Mouse (Mus musculus) liver, embryonic 14.5 days (tissue): ENCODE measurements around the gene Mtrex. TPM values are rescaled to one million over a fixed set of nuclear protein-coding genes. Genes with fewer than 3 reads are reported as not detected.
A peak's percentile ranks its signal among the peaks of the same experiment; 100 is the strongest.

Source experiments
- ATAC-seq: fragments of 200-750 bp; cut with Nextera tagmentation; 2 replicates; pipeline ENCODE4 v1.8.0; 2017; ENCODE audit warnings: moderate number of reproducible peaks, mild to moderate bottlenecking, moderate library complexity; ENCODE audit not compliant: insufficient read depth
- DNase-seq, 3 experiments: peaks; one replicate each; pipeline ENCODE4 v3.0.0-alpha.2; 2012 to 2013; ENCODE audit warnings: low read depth in 3 of 3, low spot score in 3 of 3
- H3K27ac ChIP-seq: fragments of 300-500 bp; sonication (generic); 2 replicates; pipeline ENCODE4 v1.5.1; 2014; ENCODE audit warnings: moderate library complexity, mild to moderate bottlenecking, control low read depth, inconsistent platforms
- H3K27me3 ChIP-seq: fragments of 300-500 bp; sonication (generic); 2 replicates; pipeline ENCODE4 v1.6.1; 2014; ENCODE audit warnings: mild to moderate bottlenecking, low read length, moderate library complexity; ENCODE audit not compliant: control insufficient read depth, insufficient read depth
- H3K36me3 ChIP-seq: fragments of 300-500 bp; sonication (generic); replicated peaks from 2 replicates; pipeline ENCODE4 v1.6.1; 2014; ENCODE audit warnings: low read depth; ENCODE audit not compliant: control insufficient read depth, insufficient read depth
- H3K4me1 ChIP-seq, 2 experiments: fragments of 200-500 bp in 1 of 2; fragments of 300-500 bp in 1 of 2; sonication (generic) in 1 of 2; replicated peaks; 2 replicates each; pipeline ENCODE4 v1.6.1; 2012 to 2014; ENCODE audit warnings: antibody characterized with exemption in 1 of 2, inconsistent platforms in 1 of 2, low read length in 1 of 2; ENCODE audit not compliant: control insufficient read depth in 2 of 2, insufficient read depth in 2 of 2
- H3K4me2 ChIP-seq: fragments of 300-500 bp; sonication (generic); 2 replicates; pipeline ENCODE4 v1.6.1; 2014; ENCODE audit warnings: low read depth, mild to moderate bottlenecking, control low read depth, moderate library complexity
- H3K4me3 ChIP-seq, 2 experiments: fragments of 200-500 bp in 1 of 2; fragments of 300-500 bp in 1 of 2; sonication (generic) in 1 of 2; 2 replicates each; pipeline ENCODE4 v1.5.1; 2012 to 2014; ENCODE audit warnings: low read depth in 2 of 2, low read length in 2 of 2, mild to moderate bottlenecking in 2 of 2, control low read depth in 1 of 2, inconsistent platforms in 1 of 2, moderate library complexity in 1 of 2; ENCODE audit not compliant: insufficient read depth in 1 of 2
- H3K9ac ChIP-seq: fragments of 300-500 bp; sonication (generic); replicated peaks from 2 replicates; pipeline ENCODE4 v1.6.1; 2014; ENCODE audit warnings: mild to moderate bottlenecking, control low read depth, moderate library complexity
- H3K9me3 ChIP-seq: fragments of 300-500 bp; sonication (generic); 2 replicates; pipeline ENCODE4 v1.6.1; 2016; ENCODE audit warnings: low read length, mixed read lengths; ENCODE audit not compliant: control insufficient read depth
- CTCF ChIP-seq: IDR thresholded peaks from 2 replicates; pipeline ENCODE4 v1.5.1; 2016; ENCODE audit warnings: antibody characterized with exemption, low read depth, control low read depth
- EP300 ChIP-seq: IDR thresholded peaks from 2 replicates; pipeline ENCODE4 v1.6.1; 2016; ENCODE audit warnings: antibody characterized with exemption, low read depth
- WGBS: fragments of 180-500 bp; shearing (Covaris S2); extraction: QIAGEN DNeasy Blood & Tissue Kit; methylation state at CpG from one replicate; pipeline ENCODE4 v1.1.7; 2014; ENCODE audit not compliant: insufficient replicate concordance; 5-methylcytosine and 5-hydroxymethylcytosine counted together
- polyA plus RNA-seq, 2 experiments: library from polyadenylated mRNA; depleted of rRNA in 1 of 2; stranded (reverse) in 1 of 2; unstranded in 1 of 2; fragments of >200 nt; fragmentation: Nextera tagmentation in 1 of 2; extraction: Ambion mirVana in 1 of 2; gene quantifications; 2 replicates each; pipeline versions ENCODE4 v1.2.1 to v1.2.3; 2012 to 2014

The Mtrex gene
- polyA plus RNA-seq, 2 experiments = 18.6 to 37.7 TPM

DNA sequence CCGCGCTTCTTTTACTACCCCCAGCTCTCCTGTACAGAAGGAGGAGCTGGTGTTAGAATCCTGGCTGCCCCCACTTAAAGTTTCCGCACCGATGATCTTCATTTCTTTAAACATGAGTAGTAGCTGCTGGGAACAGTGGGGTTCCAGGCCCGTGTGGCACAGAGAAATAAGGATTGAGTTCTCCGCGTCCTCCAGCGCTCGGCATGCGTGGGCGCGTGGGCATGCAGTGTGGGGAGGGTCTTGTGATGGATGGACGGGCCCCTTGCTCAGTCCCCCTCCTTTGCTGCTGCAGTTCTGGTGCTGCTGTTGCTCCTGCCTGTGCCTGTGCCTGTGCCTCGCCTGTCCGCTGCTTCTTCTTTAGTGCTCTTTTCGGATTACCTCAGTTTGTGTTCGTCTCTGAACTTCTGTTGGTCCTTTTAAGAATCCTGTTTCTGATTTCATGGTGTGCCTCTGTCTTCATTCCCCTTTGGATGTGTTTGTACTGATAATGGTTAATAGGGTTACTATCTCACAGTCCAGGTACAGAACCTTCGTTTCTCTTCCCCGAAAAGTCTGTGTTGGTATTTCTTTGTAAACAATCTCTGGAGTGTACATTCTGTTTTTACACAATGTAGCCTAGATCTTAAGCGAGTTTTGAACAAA is 93.8 kb downstream of the Mtrex start:
- Histone ChIP-seq H3K9ac (0 out of 2 replicates have a peak overlapping the region, but pooled peaks have one; percentile 38), H3K4me1 (peaks cover 36 to 40% of the 10 kb centered on the region in 2 experiments)
- WGBS = 64% methylated on average over 20 of the region's 20 CpGs

DNA sequence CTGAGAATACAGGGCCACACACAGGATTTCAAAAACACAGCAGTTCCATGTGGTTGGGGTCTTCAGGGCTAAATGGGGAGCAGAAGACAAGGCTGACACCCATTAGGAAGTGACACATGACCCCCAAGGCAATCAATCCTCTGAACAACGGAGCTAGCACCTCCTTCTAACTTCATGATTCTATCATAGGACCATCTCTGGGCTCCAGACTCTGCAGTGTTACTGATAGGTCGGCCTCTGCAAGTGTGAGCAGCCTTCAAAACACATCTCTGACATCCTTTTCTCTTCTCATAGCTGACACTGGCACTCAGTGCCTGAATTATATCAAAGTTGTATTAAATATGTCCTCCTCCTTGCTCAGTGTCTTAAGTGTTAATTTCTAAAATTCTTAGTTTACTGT is 94.6 kb downstream of the Mtrex start:
- H3K27ac ChIP-seq = no peak overlapping the region
- H3K9me3 ChIP-seq = no peaks in the 10 kb centered on the region
- DNase-seq = no peak
- H3K4me2 ChIP-seq = no peak overlapping the region
- WGBS = 15% methylated on average over 2 of the region's 2 CpGs
- peak; percentile 40; the same call in 1 of the 2 replicates for ATAC-seq
- peaks cover 29 to 33% of the 10 kb centered on the region in 2 experiments for H3K4me1 ChIP-seq
- H3K9ac ChIP-seq = peak overlapping the region; percentile 3; the same call in 1 of the 2 replicates
- H3K4me3 ChIP-seq = no peak overlapping the region
- no peaks in the 10 kb centered on the region for H3K27me3 ChIP-seq
- TF ChIP-seq EP300 (no peak), CTCF (no peak)
- no peaks in the 10 kb centered on the region for H3K36me3 ChIP-seq

More for the DNA sequence above, 93.8 kb downstream of the Mtrex start:
- Histone ChIP-seq H3K27me3 (no peaks in the 10 kb centered on the region), H3K36me3 (no peaks in the 10 kb centered on the region), H3K4me3 (no peak overlapping the region), H3K27ac (peak overlapping the region; percentile 18; the same call in 1 of the 2 replicates), H3K9me3 (no peaks in the 10 kb centered on the region), H3K4me2 (peak overlapping the region; percentile 41)
- ATAC-seq (peak; percentile 46; the same call in 1 of the 2 replicates), DNase-seq (peak in 1 of 3 experiments; percentile 69)
- TF ChIP-seq EP300 = peak; percentile 85
- no peak for TF ChIP-seq CTCF

DNA sequence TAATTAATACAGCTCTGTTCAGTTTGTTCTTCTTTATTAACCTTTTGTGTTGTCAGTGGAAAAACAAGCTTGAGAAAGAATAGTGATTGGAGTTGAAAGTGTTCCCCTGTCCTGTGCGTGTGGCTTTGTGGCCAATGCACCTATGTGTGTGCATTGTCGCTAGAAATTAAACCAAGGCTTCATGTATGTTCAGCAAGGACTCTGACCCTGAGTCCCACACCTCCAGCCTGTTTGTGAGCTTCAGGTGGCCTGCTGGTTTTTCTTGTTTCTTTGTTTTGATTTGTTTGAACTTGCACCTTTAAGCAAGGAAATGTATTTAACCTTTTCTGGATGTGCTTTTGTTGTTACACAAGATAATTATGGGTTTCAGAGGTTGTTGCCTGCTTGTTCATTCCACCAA is 97.6 kb downstream of the Mtrex start:
- ATAC-seq (no peak), DNase-seq (no peak)
- Histone ChIP-seq H3K27me3 (no peaks in the 10 kb centered on the region), H3K9ac (no peak overlapping the region), H3K4me2 (no peak overlapping the region), H3K27ac (no peak overlapping the region), H3K9me3 (no peaks in the 10 kb centered on the region), H3K4me3 (no peak overlapping the region), H3K4me1 (peaks cover 17 to 22% of the 10 kb centered on the region in 2 experiments), H3K36me3 (no peaks in the 10 kb centered on the region)
- no peak for TF ChIP-seq CTCF
- TF ChIP-seq EP300 = no peak
- 87% methylated on average over 2 of the region's 2 CpGs for WGBS

DNA sequence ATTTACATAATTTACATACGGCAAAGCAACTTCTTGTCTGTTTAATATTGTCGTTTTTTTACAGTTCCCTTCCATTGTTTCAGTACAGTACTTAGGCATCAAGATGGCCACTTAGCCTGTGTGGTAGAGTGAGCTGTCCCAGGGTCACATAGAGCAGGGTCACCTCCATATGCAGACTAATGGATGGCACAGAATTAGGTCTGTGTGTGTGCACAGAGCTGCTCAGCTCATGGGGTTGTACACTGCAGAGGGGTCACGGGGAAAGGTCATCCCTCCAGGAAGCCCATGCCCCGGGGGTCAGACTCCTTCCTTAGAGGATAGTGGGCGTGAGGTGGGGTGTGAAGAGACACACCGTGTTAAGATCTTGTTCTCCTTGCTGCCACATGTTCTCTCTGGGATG is 101.7 kb downstream of the Mtrex start:
- H3K4me1 ChIP-seq = peaks cover 0 to 2% of the 10 kb centered on the region in 2 experiments; a peak in 1 of 4 replicates
- no peak overlapping the region for H3K27ac ChIP-seq
- 71% methylated on average over 6 of the region's 6 CpGs for WGBS
- H3K27me3 ChIP-seq = no peaks in the 10 kb centered on the region
- H3K9me3 ChIP-seq = no peaks in the 10 kb centered on the region
- H3K4me3 ChIP-seq = no peak overlapping the region
- TF ChIP-seq EP300 = no peak
- no peak for TF ChIP-seq CTCF
- no peak for ATAC-seq
- no peak overlapping the region for H3K4me2 ChIP-seq
- DNase-seq = no peak
- H3K9ac ChIP-seq = no peak overlapping the region
- H3K36me3 ChIP-seq = no peaks in the 10 kb centered on the region

DNA sequence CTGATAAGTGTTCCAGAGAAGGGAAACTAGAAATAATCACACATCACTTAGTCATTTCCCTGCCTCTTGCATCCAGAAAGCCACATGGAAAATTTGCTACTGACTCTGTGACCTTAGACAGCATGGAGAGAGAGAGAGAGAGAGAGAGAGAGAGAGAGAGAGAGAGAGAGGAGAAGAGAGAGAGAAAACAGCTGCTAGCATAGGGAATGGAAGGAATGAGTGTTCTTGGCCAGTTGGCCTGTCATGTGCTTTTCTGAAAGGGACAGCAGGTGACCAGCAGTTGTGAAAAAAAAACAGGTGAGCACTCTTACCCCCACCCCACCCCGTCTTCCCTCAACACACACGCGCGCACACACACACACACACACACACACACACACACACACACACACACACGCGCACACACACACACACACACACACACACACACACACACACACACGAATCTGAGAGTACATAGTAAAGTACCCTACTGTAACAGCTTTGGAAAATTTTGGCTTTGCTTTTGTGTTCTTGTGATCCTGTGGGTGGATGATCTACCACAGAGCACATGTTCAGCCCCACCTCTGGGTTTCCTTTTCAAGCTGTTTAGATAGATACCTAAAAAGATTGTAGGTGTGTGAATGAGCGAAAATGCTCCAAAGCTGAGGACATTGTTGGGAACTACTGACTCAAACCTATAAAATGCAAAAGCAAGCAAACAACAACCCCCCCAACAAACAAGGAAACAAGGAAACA is 103.1 kb downstream of the Mtrex start:
- WGBS = 69% methylated on average over 8 of the region's 8 CpGs
- H3K9me3 ChIP-seq = no peaks in the 10 kb centered on the region
- ATAC-seq = no peak
- no peak overlapping the region for H3K9ac ChIP-seq
- no peaks in the 10 kb centered on the region for H3K27me3 ChIP-seq
- no peak overlapping the region for H3K4me3 ChIP-seq
- H3K27ac ChIP-seq = no peak overlapping the region
- H3K4me2 ChIP-seq = no peak overlapping the region
- TF ChIP-seq CTCF (no peak), EP300 (no peak)
- DNase-seq = no peak
- H3K4me1 ChIP-seq = no peaks in the 10 kb centered on the region; a peak in 1 of 4 replicates
- no peaks in the 10 kb centered on the region for H3K36me3 ChIP-seq
